Mouse (Mus musculus) spleen, postnatal 14 days (tissue): ENCODE measurements around the gene Zar1l.

Experiments used
- DNase-seq, 2 experiments: peaks; one replicate each; pipeline ENCODE4 v3.0.0; 2021 to 2022; ENCODE audit warnings: low spot score in 2 of 2

Zar1l gene

DNA sequence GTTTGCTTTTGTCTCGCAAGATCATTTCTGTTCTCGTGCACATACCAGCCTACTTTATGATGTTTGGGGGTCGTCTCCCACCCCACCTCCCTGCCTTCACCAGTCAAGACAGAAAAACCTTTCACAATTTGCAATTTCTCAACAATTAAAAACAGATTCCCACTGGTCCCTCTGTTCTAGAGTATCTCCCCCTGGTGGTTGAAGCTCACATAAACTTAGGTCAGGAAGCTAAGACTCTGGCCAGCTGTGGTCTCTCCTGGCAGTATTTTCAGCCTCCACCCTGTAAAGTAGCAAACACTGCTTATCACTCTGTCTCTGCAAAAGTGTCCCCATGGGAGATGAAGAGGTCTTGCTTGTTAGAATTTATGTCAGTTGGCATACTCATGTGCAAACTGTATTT lies 32.8 kb downstream of the Zar1l start:
- DNase-seq, result no peak

DNA sequence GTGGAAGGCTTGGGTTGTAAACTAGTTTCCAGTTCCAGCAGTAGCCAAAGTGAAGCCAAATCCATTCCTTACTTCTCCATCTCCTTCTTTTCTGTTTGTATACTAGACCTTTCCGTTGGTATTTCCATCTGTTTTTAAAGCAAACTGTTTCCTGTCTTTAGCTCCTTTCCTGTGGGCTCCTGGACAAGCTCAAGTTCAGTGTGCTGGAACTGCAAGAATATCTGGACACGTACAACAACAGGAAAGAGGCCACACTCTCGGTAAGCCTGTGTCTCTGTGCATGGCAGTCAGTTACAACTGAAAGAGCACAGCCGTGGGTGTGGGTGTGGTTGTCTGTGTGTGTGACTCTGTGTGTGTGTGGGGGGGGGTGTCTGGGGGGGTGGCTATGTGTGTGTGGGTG lies 39.4 kb downstream of the Zar1l start:
- no peak for DNase-seq

DNA sequence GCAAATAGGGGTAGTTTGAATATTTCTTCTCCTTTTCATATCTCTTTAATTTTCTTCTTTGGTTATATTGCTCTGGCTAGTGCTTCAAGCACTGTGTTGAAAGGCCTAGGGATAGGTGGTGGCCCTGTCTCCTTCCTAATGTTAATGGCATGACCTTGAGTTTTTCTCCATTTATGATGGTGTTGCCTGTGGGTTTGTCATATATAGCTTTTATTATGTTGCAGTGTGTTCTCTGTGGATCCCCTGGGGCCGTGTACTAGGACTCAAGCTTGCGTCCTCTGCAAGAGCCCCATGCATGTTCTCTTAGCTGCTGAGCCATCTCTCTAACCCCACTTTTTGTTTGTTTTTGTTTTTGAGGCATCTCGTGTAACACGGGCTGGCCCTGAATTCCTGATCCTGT lies 40.6 kb downstream of the Zar1l start:
- no peak for DNase-seq

DNA sequence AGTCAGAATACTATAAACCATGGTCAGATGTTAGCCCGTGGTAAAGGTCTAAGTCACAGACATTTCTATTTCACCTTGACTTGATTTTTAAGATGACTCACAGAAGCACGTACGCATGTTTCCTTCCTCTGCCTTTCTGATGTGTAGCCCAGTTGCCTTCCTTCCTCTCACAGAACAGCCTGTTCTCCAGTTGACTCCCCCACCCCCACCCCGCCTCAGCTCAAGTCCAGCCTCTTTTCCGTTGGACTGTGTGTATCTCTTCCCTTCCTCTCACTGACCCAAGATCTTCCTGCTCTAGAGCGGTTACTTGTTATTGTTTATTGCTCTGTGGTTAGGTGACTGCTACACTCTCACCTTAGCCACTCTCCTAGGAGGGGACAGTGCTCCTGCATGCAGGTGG lies 49.5 kb downstream of the Zar1l start:
- DNase-seq, result no peak

DNA sequence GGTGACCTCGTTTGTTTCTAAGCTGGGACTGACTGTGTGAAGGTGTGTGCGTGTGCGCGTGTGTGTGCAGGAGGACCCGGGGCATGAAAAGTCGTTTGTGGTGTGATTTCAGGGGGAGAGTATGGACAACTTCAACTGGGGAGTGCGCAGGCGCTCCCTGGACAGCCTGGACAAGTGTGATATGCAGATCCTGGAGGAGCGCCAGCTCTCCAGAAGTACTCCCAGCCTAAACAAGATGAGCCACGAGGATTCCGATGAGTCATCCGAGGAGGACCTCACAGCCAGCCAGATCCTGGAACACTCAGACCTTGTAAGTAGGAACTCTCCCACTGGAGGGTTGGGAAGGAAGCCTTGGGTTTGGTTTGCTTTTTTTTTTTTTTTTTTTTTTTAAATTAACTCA lies 51.8 kb downstream of the Zar1l start:
- DNase-seq, result peak; percentile 9 to 18

DNA sequence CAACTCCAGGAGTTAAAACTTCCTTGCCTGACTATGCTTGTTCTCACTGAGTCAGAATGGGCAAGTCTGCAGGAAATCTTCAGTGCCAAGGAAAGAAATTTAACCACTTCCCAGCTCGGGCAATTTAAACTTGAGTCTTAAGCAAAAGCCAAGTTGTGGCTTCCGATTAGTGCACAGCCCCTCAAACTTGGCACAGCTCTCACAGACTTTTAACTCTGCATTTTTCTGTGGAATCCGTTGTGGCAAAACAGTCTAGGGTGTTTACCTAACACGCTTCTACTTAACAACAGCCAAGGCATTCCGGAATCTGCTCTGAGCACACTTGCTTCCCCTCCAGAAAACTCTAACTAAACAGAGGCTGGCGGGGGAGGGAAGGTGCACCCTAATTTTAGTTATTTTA lies 52.7 kb downstream of the Zar1l start:
- DNase-seq, result no peak

DNA sequence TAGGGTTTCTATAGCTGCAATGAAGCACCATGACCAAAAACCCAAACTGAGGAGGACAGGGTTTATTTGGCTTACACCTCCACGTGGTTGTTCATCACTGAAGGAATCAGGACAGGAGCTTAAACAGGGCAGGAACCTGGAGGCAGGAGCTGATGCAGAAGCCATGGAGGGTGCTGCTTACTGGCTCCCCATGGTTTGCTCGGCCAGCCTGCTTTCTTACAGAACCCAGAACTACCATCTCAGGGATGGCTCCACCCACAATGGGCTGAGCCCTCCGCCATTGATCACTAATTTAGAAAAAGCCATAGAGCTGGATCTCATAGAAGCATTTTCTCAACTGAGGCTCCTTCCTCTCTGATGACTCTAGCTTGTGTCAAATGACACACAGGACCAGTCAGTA lies 53.2 kb downstream of the Zar1l start:
- no peak for DNase-seq

DNA sequence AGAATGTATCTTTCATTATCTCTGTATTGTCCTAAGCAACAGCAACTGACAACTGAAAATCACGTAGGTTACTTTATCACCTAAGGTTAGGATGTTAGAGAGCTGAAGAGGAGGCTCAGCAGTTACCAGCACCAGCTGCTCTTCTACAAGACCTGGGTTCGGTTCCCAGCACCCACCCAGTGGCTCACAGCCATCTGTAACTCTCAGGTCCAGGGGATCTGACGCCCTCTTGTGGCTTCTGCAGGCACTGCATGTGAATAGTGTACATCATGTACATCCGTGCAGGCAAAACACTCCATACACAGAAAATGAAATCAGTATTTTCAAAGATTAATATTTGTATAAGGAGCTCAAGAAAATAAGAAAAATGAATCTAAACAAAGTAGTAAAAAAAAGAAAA lies 58.2 kb downstream of the Zar1l start:
- DNase-seq, result no peak

DNA sequence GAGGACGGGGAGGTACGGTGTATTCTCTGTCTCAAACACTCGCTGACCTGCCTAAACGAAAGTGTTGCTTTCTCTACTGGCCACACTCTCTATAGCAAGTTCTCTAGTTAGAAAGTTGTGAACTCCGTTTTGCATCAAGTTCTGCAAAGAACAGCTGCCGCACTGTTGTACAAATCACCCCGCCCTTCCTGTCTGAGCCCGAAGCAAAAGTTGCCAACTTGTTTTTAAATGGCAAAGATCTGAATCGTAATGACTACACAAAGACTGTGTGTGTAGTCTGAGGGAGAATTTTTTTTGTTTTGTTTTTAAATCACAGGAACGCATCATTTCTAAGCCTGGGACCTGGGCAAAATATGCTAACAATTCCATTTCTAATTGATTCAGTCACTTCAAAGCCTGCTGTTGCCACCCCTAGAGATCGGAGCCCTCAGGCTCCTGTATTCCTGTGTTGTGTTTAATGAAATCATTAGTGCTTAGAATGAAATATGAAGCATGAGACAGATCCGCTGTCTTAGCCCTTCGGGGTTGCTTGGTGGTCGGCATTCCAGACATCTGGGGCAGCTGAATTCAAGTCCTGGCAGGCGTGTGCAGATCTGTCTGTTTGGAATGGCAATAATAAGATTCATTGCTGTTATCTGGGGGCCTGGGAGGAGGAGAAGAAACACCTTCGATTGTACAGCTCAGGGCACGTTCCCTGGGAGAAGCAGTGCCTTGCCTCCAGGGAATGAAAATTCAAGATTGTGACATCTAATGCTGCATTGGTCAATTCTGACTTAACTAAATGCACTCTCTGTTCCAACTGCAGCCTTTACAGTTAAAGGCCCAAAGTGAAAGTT lies 59.8 kb downstream of the Zar1l start:
- no peak for DNase-seq

DNA sequence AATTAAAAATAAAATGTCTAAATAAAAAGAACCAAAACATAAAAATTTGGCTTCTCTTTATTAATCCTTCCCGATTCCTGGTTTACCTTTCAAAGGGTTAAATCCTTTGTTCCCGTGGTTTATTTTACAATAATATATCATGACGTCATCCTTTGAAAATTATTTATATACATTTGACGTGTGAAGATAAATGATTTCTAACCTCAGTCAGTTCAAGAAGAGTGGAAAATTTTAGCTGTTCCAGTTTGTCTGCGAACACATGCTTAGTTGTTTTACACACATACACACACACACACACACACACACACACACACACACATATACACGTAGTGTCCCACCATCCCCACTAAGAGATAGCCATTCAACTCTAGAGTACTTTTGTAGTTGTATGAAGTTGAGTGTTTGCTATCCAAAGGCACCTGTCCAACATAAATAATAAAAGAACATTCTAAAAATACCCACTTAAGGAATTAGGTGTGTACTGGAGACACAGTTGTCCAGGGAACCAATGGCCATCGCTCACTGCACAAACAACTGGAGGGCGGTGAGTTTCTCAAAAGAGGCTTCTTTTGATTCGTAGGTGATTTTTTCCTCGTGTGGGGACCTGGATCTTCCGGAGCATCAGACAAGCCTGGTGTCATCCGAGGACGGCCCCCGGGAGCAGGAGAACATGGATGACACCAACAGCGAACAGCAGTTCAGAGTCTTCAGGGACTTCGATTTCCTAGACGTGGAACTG lies 60.6 kb downstream of the Zar1l start:
- no peak for DNase-seq
